Mouse (Mus musculus) CH12.LX (cell line): ENCODE results near the gene Fam229a. TPM values are rescaled to one million over a fixed set of nuclear protein-coding genes. Genes with fewer than 3 reads are reported as not detected.

Experiments used
- DNase-seq: peaks from one replicate; pipeline ENCODE4 v3.0.0-alpha.2; 2013; ENCODE audit errors: extremely low read depth
- H3K27ac ChIP-seq: 2 replicates; pipeline ENCODE4 v1.5.1; 2012; ENCODE audit warnings: low read depth, mild to moderate bottlenecking, control low read depth, moderate library complexity; ENCODE audit not compliant: insufficient read depth
- H3K27me3 ChIP-seq: replicated peaks from 2 replicates; pipeline ENCODE3; 2012; ENCODE audit warnings: inconsistent platforms
- H3K36me3 ChIP-seq, 2 experiments: replicated peaks in 1 of 2; 2 replicates each; pipeline versions ENCODE3 to v1.6.1; 2012; ENCODE audit warnings: inconsistent platforms in 1 of 2, low read length in 1 of 2, mild to moderate bottlenecking in 1 of 2, mixed read lengths in 1 of 2, moderate library complexity in 1 of 2; ENCODE audit not compliant: control insufficient read depth in 1 of 2, insufficient read depth in 1 of 2
- H3K4me1 ChIP-seq, 2 experiments: 2 replicates each; pipeline ENCODE4 v1.6.1; 2012; ENCODE audit warnings: inconsistent platforms in 1 of 2, moderate library complexity in 1 of 2; ENCODE audit not compliant: insufficient read depth in 2 of 2, control insufficient read depth in 1 of 2
- H3K4me2 ChIP-seq: 2 replicates; pipeline ENCODE4 v1.6.1; 2012; ENCODE audit warnings: low read depth, mild to moderate bottlenecking, control low read depth; ENCODE audit not compliant: poor library complexity, insufficient read depth, severe bottlenecking
- H3K4me3 ChIP-seq, 3 experiments: fragments of 150-350 bp in 1 of 3; sonication (generic) in 1 of 3; replicated peaks in 1 of 3; 2 replicates each; pipeline versions ENCODE3 to v1.5.1; 2011 to 2012; ENCODE audit warnings: low read depth in 2 of 3, low read length in 2 of 3, mild to moderate bottlenecking in 2 of 3, moderate library complexity in 2 of 3, control low read depth in 1 of 3, improper control_type of control experiment in 1 of 3, inconsistent platforms in 1 of 3, mixed read lengths in 1 of 3; ENCODE audit not compliant: poor library complexity in 1 of 3
- H3K79me2 ChIP-seq: replicated peaks from 2 replicates; pipeline ENCODE4 v1.6.1; 2012; ENCODE audit warnings: mild to moderate bottlenecking, moderate library complexity; ENCODE audit not compliant: control insufficient read depth, poor library complexity, insufficient read depth, severe bottlenecking; ENCODE audit errors: extremely low read depth
- H3K9ac ChIP-seq: 2 replicates; pipeline ENCODE4 v1.6.1; 2012; ENCODE audit warnings: low read depth, mild to moderate bottlenecking, control low read depth, moderate library complexity; ENCODE audit not compliant: insufficient read depth
- H3K9me3 ChIP-seq: replicated peaks from 2 replicates; pipeline ENCODE3; 2012; ENCODE audit warnings: low read length, inconsistent platforms, mixed read lengths
- CHD1 ChIP-seq: IDR thresholded peaks from 2 replicates; pipeline ENCODE4 v1.6.1; 2012; ENCODE audit warnings: low read depth, low read length, improper control_type of control experiment, inconsistent platforms
- CHD2 ChIP-seq: IDR thresholded peaks from 2 replicates; pipeline ENCODE4 v1.6.1; 2011; ENCODE audit warnings: low read length, improper control_type of control experiment
- CTCF ChIP-seq, 2 experiments: IDR thresholded peaks in 1 of 2; conservative IDR thresholded peaks in 1 of 2; 2 replicates each; pipeline ENCODE4 v1.5.1; 2011 to 2012; ENCODE audit warnings: low read depth in 2 of 2, low read length in 2 of 2, improper control_type of control experiment in 1 of 2, inconsistent platforms in 1 of 2, mild to moderate bottlenecking in 1 of 2, moderate library complexity in 1 of 2
- ELF1 ChIP-seq: IDR thresholded peaks from 2 replicates; pipeline ENCODE4 v1.6.1; 2014; ENCODE audit warnings: low read depth, mild to moderate bottlenecking, inconsistent platforms, low read length, improper control_type of control experiment
- GABPA ChIP-seq: IDR thresholded peaks from 2 replicates; pipeline ENCODE4 v1.6.1; 2012; ENCODE audit warnings: low read depth, low read length, improper control_type of control experiment, inconsistent platforms; ENCODE audit not compliant: insufficient replicate concordance
- JUN ChIP-seq: IDR thresholded peaks from 2 replicates; pipeline ENCODE4 v1.6.1; 2011; ENCODE audit warnings: low read depth, mild to moderate bottlenecking, low read length, improper control_type of control experiment, moderate library complexity; ENCODE audit not compliant: insufficient read depth
- JUND ChIP-seq: conservative IDR thresholded peaks from 2 replicates; pipeline ENCODE4 v1.6.1; 2011; ENCODE audit warnings: low read depth, low read length, improper control_type of control experiment
- MAX ChIP-seq: IDR thresholded peaks from 2 replicates; pipeline ENCODE4 v1.6.1; 2011; ENCODE audit warnings: low read length, improper control_type of control experiment
- NELFE ChIP-seq: IDR thresholded peaks from 2 replicates; pipeline ENCODE4 v1.6.1; 2011; ENCODE audit warnings: low read depth, low read length, improper control_type of control experiment
- NRF1 ChIP-seq: IDR thresholded peaks from 2 replicates; pipeline ENCODE4 v1.6.1; 2014; ENCODE audit warnings: low read depth, mild to moderate bottlenecking, inconsistent platforms, low read length, improper control_type of control experiment, moderate library complexity
- POLR2A ChIP-seq: IDR thresholded peaks from 2 replicates; pipeline ENCODE4 v1.6.1; 2011; ENCODE audit warnings: low read depth, mild to moderate bottlenecking, improper control_type of control experiment, low read length
- TBP ChIP-seq: conservative IDR thresholded peaks from 2 replicates; pipeline ENCODE4 v1.6.1; 2011; ENCODE audit warnings: low read depth, low read length, improper control_type of control experiment
- TCF12 ChIP-seq: IDR thresholded peaks from 2 replicates; pipeline ENCODE4 v1.6.1; 2014; ENCODE audit warnings: low read depth, mild to moderate bottlenecking, inconsistent platforms, low read length, improper control_type of control experiment
- UBTF ChIP-seq: IDR thresholded peaks from 2 replicates; pipeline ENCODE4 v1.6.1; 2012; ENCODE audit warnings: low read depth, mild to moderate bottlenecking, inconsistent platforms, low read length, improper control_type of control experiment, moderate library complexity
- USF1 ChIP-seq: IDR thresholded peaks from 2 replicates; pipeline ENCODE4 v1.6.1; 2014; ENCODE audit warnings: low read depth, mild to moderate bottlenecking, inconsistent platforms, low read length, improper control_type of control experiment
- USF2 ChIP-seq: conservative IDR thresholded peaks from 2 replicates; pipeline ENCODE4 v1.6.1; 2011; ENCODE audit warnings: low read depth, low read length, improper control_type of control experiment
- ZKSCAN1 ChIP-seq: IDR thresholded peaks from 2 replicates; pipeline ENCODE4 v1.6.1; 2012; ENCODE audit warnings: low read depth, inconsistent platforms, low read length, improper control_type of control experiment, borderline replicate concordance
- ZMIZ1 ChIP-seq: IDR thresholded peaks from 2 replicates; pipeline ENCODE4 v1.6.1; 2012; ENCODE audit warnings: low read depth, mild to moderate bottlenecking, inconsistent platforms, low read length, improper control_type of control experiment
- ZNF384 ChIP-seq: IDR thresholded peaks from 2 replicates; pipeline ENCODE4 v1.6.1; 2012; ENCODE audit warnings: low read depth, low read length, improper control_type of control experiment, inconsistent platforms
- dilution Hi-C: fragments of 300-500 bp; cut with MboI; formaldehyde crosslinking; loops from 2 replicates; pipeline ENCODE4 v1.14.3; 2020; ENCODE audit warnings: low sequenced_read_pairs; ENCODE audit not compliant: extremely low pct_unique_long_range_greater_than_20kb, extremely low pct_ligation_motif_present
- in situ Hi-C: fragments of 300-500 bp; cut with MboI; formaldehyde crosslinking; loops from 3 replicates; pipeline ENCODE4 v1.14.3; 2019; ENCODE audit warnings: low sequenced_read_pairs, low pct_ligation_motif_present, low pct_unique_long_range_greater_than_20kb, mixed read lengths
- polyA plus RNA-seq: library from polyadenylated mRNA; unstranded; fragments of >175 nt; gene quantifications from 2 replicates; pipeline ENCODE4 v1.2.1, GENCODE M21; 2012; ENCODE audit warnings: low read depth; ENCODE audit not compliant: insufficient read length
- total RNA-seq, 2 experiments: library from RNA; depleted of rRNA; stranded (reverse); fragments of 300-350 nt in 1 of 2; fragments of >200 nt in 1 of 2; gene quantifications; 2 replicates each; pipeline ENCODE4 v1.2.3; 2012 to 2014

The Fam229a gene
- total and polyA plus RNA-seq, 3 experiments = not detected

- Histone ChIP-seq H3K4me1 (peaks cover 20 to 73% of the 10 kb centered on the region in 2 experiments), H3K9me3 (no peaks in the 10 kb centered on the region), H3K36me3 (no peaks in the 10 kb centered on the region)
- dilution Hi-C loops = no loop called here
- TF ChIP-seq JUND (no peak), CHD1 (no peak), ZKSCAN1 (no peak)
- TF ChIP-seq, all 38 proteins: peak for 0
- Histone ChIP-seq H3K27me3 (no peaks in the 10 kb centered on the region), H3K4me2 (peak overlapping the region; percentile 39), H3K4me3 (peak overlapping the region; percentile 64 to 68 (median 65)), H3K79me2 (no peaks in the 10 kb centered on the region), H3K27ac (peak overlapping the region; percentile 90; the same call in 1 of the 2 replicates), H3K9ac (peak overlapping the region; percentile 63)
- DNase-seq = no peak
- in situ Hi-C loops = no loop called here
Measured at GRCm38 (mm10) chr4:129500017-129500416, 9.0 kb downstream of the Fam229a start.

- peaks cover 20 to 66% of the 10 kb centered on the region in 2 experiments for H3K4me1 ChIP-seq
- DNase-seq = peak; percentile 90
- no peaks in the 10 kb centered on the region for H3K27me3 ChIP-seq
- no peaks in the 10 kb centered on the region for H3K36me3 ChIP-seq
- peak overlapping the region; percentile 64 to 68 (median 65) for H3K4me3 ChIP-seq
- H3K9me3 ChIP-seq = no peaks in the 10 kb centered on the region
- in situ Hi-C loops (no loop called here), dilution Hi-C loops (no loop called here)
- TF ChIP-seq POLR2A (peak; percentile 95), USF1 (no peak), NRF1 (no peak), CTCF (conservative IDR thresholded peaks at IDR 0.05 in 1 of 2, IDR thresholded peaks at IDR 0.05 in 1 of 2; ENCODE audit: low read depth in 2 of 2, low read length in 2 of 2) (no peak), UBTF (0 out of 2 replicates have a peak, but pooled peaks have one; percentile 28), NELFE (peak; percentile 92), TCF12 (peak; percentile 73), ZNF384 (no peak), GABPA (no peak), TBP (0 out of 2 replicates have a peak, but pooled peaks have one; percentile 48), CHD2 (peak; percentile 40), ELF1 (peak; percentile 69), JUN (no peak), USF2 (no peak), MAX (no peak; the same call in 1 of the 2 replicates), ZMIZ1 (peak; percentile 80)
- H3K9ac ChIP-seq = peak overlapping the region; percentile 63
- no peaks in the 10 kb centered on the region for H3K79me2 ChIP-seq
- H3K27ac ChIP-seq = peak overlapping the region; percentile 90
- H3K4me2 ChIP-seq = peak overlapping the region; percentile 88
Measured at GRCm38 (mm10) chr4:129500607-129501566, 9.9 kb downstream of the Fam229a start.
